Mouse (Mus musculus) heart, embryonic 12.5 days (tissue): Measurements from ENCODE around the gene Cyp20a1. TPM values are rescaled to one million over a fixed set of nuclear protein-coding genes. Genes with fewer than 3 reads are reported as not detected.

Experiments
- ATAC-seq: fragments of 200-750 bp; cut with Nextera tagmentation; 2 replicates; pipeline ENCODE4 v1.8.0; 2017; ENCODE audit warnings: moderate TSS enrichment, moderate library complexity; ENCODE audit not compliant: insufficient number of reproducible peaks, low FRiP score
- H3K27ac ChIP-seq: fragments of 300-500 bp; sonication (generic); 2 replicates; pipeline ENCODE4 v1.5.1; 2016; ENCODE audit warnings: mild to moderate bottlenecking, moderate library complexity; ENCODE audit not compliant: poor library complexity, severe bottlenecking
- H3K27me3 ChIP-seq: fragments of 300-500 bp; sonication (generic); replicated peaks from 2 replicates; pipeline ENCODE4 v1.6.1; 2016; ENCODE audit warnings: mild to moderate bottlenecking, moderate library complexity
- H3K36me3 ChIP-seq: fragments of 300-500 bp; sonication (generic); 2 replicates; pipeline ENCODE4 v1.6.1; 2016; ENCODE audit warnings: mild to moderate bottlenecking, moderate library complexity
- H3K4me1 ChIP-seq: fragments of 300-500 bp; sonication (generic); replicated peaks from 2 replicates; pipeline ENCODE4 v1.6.1; 2016; ENCODE audit warnings: mild to moderate bottlenecking
- H3K4me2 ChIP-seq: fragments of 300-500 bp; sonication (generic); 2 replicates; pipeline ENCODE4 v1.6.1; 2016; ENCODE audit warnings: mild to moderate bottlenecking, moderate library complexity
- H3K4me3 ChIP-seq: fragments of 300-500 bp; sonication (generic); 2 replicates; pipeline ENCODE4 v1.5.1; 2016; ENCODE audit warnings: mild to moderate bottlenecking
- H3K9ac ChIP-seq: fragments of 300-500 bp; sonication (generic); 2 replicates; pipeline ENCODE4 v1.6.1; 2016; ENCODE audit warnings: mild to moderate bottlenecking, moderate library complexity
- H3K9me3 ChIP-seq: fragments of 300-500 bp; sonication (generic); replicated peaks from 2 replicates; pipeline ENCODE4 v1.6.1; 2016; ENCODE audit warnings: mild to moderate bottlenecking, moderate library complexity
- WGBS: fragments of 180-500 bp; shearing (Covaris S2); methylation state at CpG from one replicate; pipeline ENCODE4 v1.1.7; 2016; 5-methylcytosine and 5-hydroxymethylcytosine counted together
- polyA plus RNA-seq: library from polyadenylated mRNA; unstranded; fragments of >200 nt; fragmentation: Nextera tagmentation; extraction: Ambion mirVana; gene quantifications from 2 replicates; pipeline ENCODE4 v1.2.1, GENCODE M21; 2016

The Cyp20a1 gene
- polyA plus RNA-seq, 1 experiment from 2014 or later = 29.0 TPM

GRCm38 (mm10) chr1:60408501-60409167 is 65.5 kb downstream of the Cyp20a1 start:
- Histone ChIP-seq H3K4me2 (peak overlapping the region; percentile 69), H3K9me3 (no peaks in the 10 kb centered on the region), H3K27ac (peak overlapping the region; percentile 96), H3K36me3 (no peaks in the 10 kb centered on the region), H3K27me3 (no peaks in the 10 kb centered on the region), H3K4me3 (peak overlapping the region; percentile 98), H3K9ac (peak overlapping the region; percentile 98), H3K4me1 (peaks cover 23% of the 10 kb centered on the region)
- 20% methylated on average over 13 of the region's 13 CpGs for WGBS
- 0 out of 2 replicates have a peak, but pooled peaks have one; percentile 5 for ATAC-seq

GRCm38 (mm10) chr1:60409168-60409828 is 66.2 kb downstream of the Cyp20a1 start, which contains the start of gene Abi2:
Gene Abi2 (plus strand): TSS chr1:60409619.
- peaks cover 23% of the 10 kb centered on the region for H3K4me1 ChIP-seq
- H3K4me3 ChIP-seq = peak within 1 kb of the TSS; percentile 98
- peak; percentile 93 for ATAC-seq
- H3K27me3 ChIP-seq = no peaks in the 10 kb centered on the region
- H3K9ac ChIP-seq = peak within 1 kb of the TSS; percentile 98
- peak within 1 kb of the TSS; percentile 96 for H3K27ac ChIP-seq
- WGBS = under 1% methylated on average over 54 of the region's 69 CpGs
- peak within 1 kb of the TSS; percentile 69 for H3K4me2 ChIP-seq
- H3K9me3 ChIP-seq = no peaks in the 10 kb centered on the region
- no peaks in the 10 kb centered on the region for H3K36me3 ChIP-seq

GRCm38 (mm10) chr1:60409928-60410817 is 67.0 kb downstream of the Cyp20a1 start:
- WGBS = under 1% methylated on average over 48 of the region's 54 CpGs
- no peaks in the 10 kb centered on the region for H3K9me3 ChIP-seq
- H3K9ac ChIP-seq = peak overlapping the region; percentile 98

GRCm38 (mm10) chr1:60416724-60417123 is 73.6 kb downstream of the Cyp20a1 start:
- Histone ChIP-seq H3K4me1 (peaks cover 4% of the 10 kb centered on the region), H3K36me3 (no peaks in the 10 kb centered on the region), H3K27ac (no peak overlapping the region), H3K9me3 (no peaks in the 10 kb centered on the region), H3K4me2 (no peak overlapping the region), H3K27me3 (no peaks in the 10 kb centered on the region), H3K9ac (no peak overlapping the region), H3K4me3 (no peak overlapping the region)
- ATAC-seq = no peak
- 60% methylated on average over 3 of the region's 3 CpGs for WGBS

More at GRCm38 (mm10) chr1:60409928-60410817, 67.0 kb downstream of the Cyp20a1 start:
- Histone ChIP-seq H3K4me2 (peak overlapping the region; percentile 69), H3K36me3 (no peaks in the 10 kb centered on the region), H3K4me3 (peak overlapping the region; percentile 98), H3K27ac (peak overlapping the region; percentile 96), H3K4me1 (peaks cover 23% of the 10 kb centered on the region), H3K27me3 (no peaks in the 10 kb centered on the region)
- ATAC-seq = peak; percentile 72

GRCm38 (mm10) chr1:60423882-60424281 is 80.8 kb downstream of the Cyp20a1 start:
- 85% methylated on average over 1 of the region's 1 CpGs for WGBS

GRCm38 (mm10) chr1:60428341-60428740 is 85.2 kb downstream of the Cyp20a1 start:
- Histone ChIP-seq H3K9ac (no peak overlapping the region), H3K4me3 (no peak overlapping the region), H3K27ac (no peak overlapping the region), H3K36me3 (no peaks in the 10 kb centered on the region; the same call in 1 of the 2 replicates), H3K27me3 (no peaks in the 10 kb centered on the region), H3K4me2 (no peak overlapping the region), H3K9me3 (no peaks in the 10 kb centered on the region), H3K4me1 (no peaks in the 10 kb centered on the region)
- ATAC-seq = no peak
- WGBS = 85% methylated on average over 2 of the region's 2 CpGs

More at GRCm38 (mm10) chr1:60423882-60424281, 80.8 kb downstream of the Cyp20a1 start:
- H3K9me3 ChIP-seq = no peaks in the 10 kb centered on the region
- no peaks in the 10 kb centered on the region; the same call in 1 of the 2 replicates for H3K36me3 ChIP-seq
- no peaks in the 10 kb centered on the region for H3K27me3 ChIP-seq
- H3K4me1 ChIP-seq = no peaks in the 10 kb centered on the region; the same call in 1 of the 2 replicates
- H3K4me2 ChIP-seq = no peak overlapping the region
- no peak overlapping the region for H3K9ac ChIP-seq
- ATAC-seq = no peak
- no peak overlapping the region for H3K27ac ChIP-seq
- no peak overlapping the region for H3K4me3 ChIP-seq

GRCm38 (mm10) chr1:60428932-60429331 is 85.8 kb downstream of the Cyp20a1 start:
- Histone ChIP-seq H3K27me3 (no peaks in the 10 kb centered on the region), H3K9me3 (no peaks in the 10 kb centered on the region), H3K4me1 (no peaks in the 10 kb centered on the region), H3K9ac (no peak overlapping the region), H3K4me2 (no peak overlapping the region), H3K27ac (no peak overlapping the region), H3K36me3 (no peaks in the 10 kb centered on the region; the same call in 1 of the 2 replicates), H3K4me3 (no peak overlapping the region)
- no peak for ATAC-seq
- 66% methylated on average over 2 of the region's 2 CpGs for WGBS

GRCm38 (mm10) chr1:60431531-60431930 is 88.4 kb downstream of the Cyp20a1 start:
- no peak for ATAC-seq
- Histone ChIP-seq H3K9me3 (no peaks in the 10 kb centered on the region), H3K4me3 (no peak overlapping the region), H3K4me1 (no peaks in the 10 kb centered on the region), H3K36me3 (peaks cover 9% of the 10 kb centered on the region), H3K9ac (no peak overlapping the region), H3K4me2 (no peak overlapping the region), H3K27me3 (no peaks in the 10 kb centered on the region), H3K27ac (no peak overlapping the region)
- WGBS = 84% methylated on average over 5 of the region's 5 CpGs

GRCm38 (mm10) chr1:60432497-60432896 is 89.4 kb downstream of the Cyp20a1 start:
- Histone ChIP-seq H3K4me2 (no peak overlapping the region), H3K9me3 (no peaks in the 10 kb centered on the region), H3K36me3 (peaks cover 11% of the 10 kb centered on the region), H3K27me3 (no peaks in the 10 kb centered on the region), H3K4me3 (no peak overlapping the region), H3K4me1 (no peaks in the 10 kb centered on the region), H3K27ac (no peak overlapping the region), H3K9ac (no peak overlapping the region)
- 29% methylated on average over 1 of the region's 1 CpGs for WGBS
- ATAC-seq = no peak
